Mouse (Mus musculus) v-Abl transformed pro-B cells (cell line): Measurements from ENCODE around the gene 1600014C23Rik.

Experiments
- in situ Hi-C, 2 experiments: fragments of 400-800 bp; cut with MboI; formaldehyde crosslinking; loops; one replicate each; pipeline ENCODE4 v1.15.1; 2025; ENCODE audit not compliant: unreplicated experiment in 2 of 2

1600014C23Rik gene

GRCm38 (mm10) chr17:45733735-45734301 lies at the start of gene 1600014C23Rik:
1600014C23Rik (minus strand) TSS chr17:45733844.
- in situ Hi-C loops = loop anchor here (5.0 to 25.0 kb wide), 7 partner anchors 398 to 1178 kb away; partner anchors contain the start of genes Dlk2 (in 1 of the 2), Prph2 (in 1 of the 2) and Tjap1 (in 1 of the 2)

- in situ Hi-C loops = no loop called here
Measured at GRCm38 (mm10) chr17:45778446-45778845, 44.8 kb upstream of the 1600014C23Rik start.

GRCm38 (mm10) chr17:45777431-45777830 lies 43.8 kb upstream of the 1600014C23Rik start:
- in situ Hi-C loops = no loop called here

GRCm38 (mm10) chr17:45776185-45776584 lies 42.5 kb upstream of the 1600014C23Rik start:
- in situ Hi-C loops = no loop called here

GRCm38 (mm10) chr17:45775468-45775867 lies 41.8 kb upstream of the 1600014C23Rik start:
- in situ Hi-C loops = no loop called here

- in situ Hi-C loops = no loop called here
Measured at GRCm38 (mm10) chr17:45772566-45772965, 38.9 kb upstream of the 1600014C23Rik start.

- in situ Hi-C loops = no loop called here
Measured at GRCm38 (mm10) chr17:45772096-45772495, 38.5 kb upstream of the 1600014C23Rik start.

GRCm38 (mm10) chr17:45770441-45770840 lies 36.8 kb upstream of the 1600014C23Rik start:
- in situ Hi-C loops = no loop called here

GRCm38 (mm10) chr17:45769821-45770220 lies 36.2 kb upstream of the 1600014C23Rik start:
- in situ Hi-C loops = no loop called here

- in situ Hi-C loops = no loop called here
Measured at GRCm38 (mm10) chr17:45767536-45768146, 34.0 kb upstream of the 1600014C23Rik start.

- in situ Hi-C loops = no loop called here
Measured at GRCm38 (mm10) chr17:45766735-45767535, 33.3 kb upstream of the 1600014C23Rik start.

- in situ Hi-C loops = no loop called here
Measured at GRCm38 (mm10) chr17:45765914-45766313, 32.3 kb upstream of the 1600014C23Rik start.

- in situ Hi-C loops = no loop called here
Measured at GRCm38 (mm10) chr17:45763188-45763587, 29.5 kb upstream of the 1600014C23Rik start.

GRCm38 (mm10) chr17:45761902-45762301 lies 28.3 kb upstream of the 1600014C23Rik start:
- in situ Hi-C loops = no loop called here

- in situ Hi-C loops = no loop called here
Measured at GRCm38 (mm10) chr17:45760965-45761645, 27.5 kb upstream of the 1600014C23Rik start.

- in situ Hi-C loops = no loop called here
Measured at GRCm38 (mm10) chr17:45759751-45760150, 26.1 kb upstream of the 1600014C23Rik start.

GRCm38 (mm10) chr17:45758808-45759207 lies 25.2 kb upstream of the 1600014C23Rik start:
- in situ Hi-C loops = no loop called here

GRCm38 (mm10) chr17:45757932-45758331 lies 24.3 kb upstream of the 1600014C23Rik start:
- in situ Hi-C loops = no loop called here

- in situ Hi-C loops = no loop called here
Measured at GRCm38 (mm10) chr17:45756831-45757230, 23.2 kb upstream of the 1600014C23Rik start.

- in situ Hi-C loops = no loop called here
Measured at GRCm38 (mm10) chr17:45756391-45756790, 22.7 kb upstream of the 1600014C23Rik start.
